ENCODE assay signal across 8 mouse cellular contexts in genomic region chr11:24371963-24372362, GRCm38 (mm10).
DNase-seq lines count a peak whose midpoint lies in the region.

No protein-coding gene starts in this region.

- intact Hi-C loops in heart, postnatal 14 days (cut with DNase I): no loop called here
- intact Hi-C loops in left cerebral cortex, postnatal 25 days (cut with DNase I): no loop called here

- peak; percentile 62 for DNase-seq in adrenal gland, postnatal 10 days
- DNase-seq in adrenal gland, postnatal 4 days (ENCODE audit: low spot score in 2 of 2): no peak
- DNase-seq in 3T3-L1 (ENCODE audit: low read depth, low spot score): peak; percentile 40
- peak; percentile 10 to 37 for DNase-seq in heart, postnatal 14 days
- DNase-seq in lung, postnatal 25 days (ENCODE audit: low spot score): peak; percentile 61
- no peak for DNase-seq in right cerebral cortex, postnatal 10 days (ENCODE audit: low spot score in 2 of 2)
- DNase-seq in left cerebral cortex, postnatal 25 days (ENCODE audit: low spot score in 2 of 2): no peak
- DNase-seq in ovary, postnatal 10 days (ENCODE audit: low spot score): no peak

Comparison
In these comparisons a context has a peak if more than half of its experiments do, and no peak if none do; other contexts are left out.
1. DNase-seq: peak in adrenal gland, postnatal 10 days (single experiment), 3T3-L1 (single experiment), heart, postnatal 14 days (2 of 2) and lung, postnatal 25 days (single experiment); none in adrenal gland, postnatal 4 days (0 of 2), right cerebral cortex, postnatal 10 days (0 of 2), left cerebral cortex, postnatal 25 days (0 of 2) and ovary, postnatal 10 days (single experiment).